Mouse (Mus musculus) testis, adult 10 weeks (tissue): ENCODE data around the gene Tcf12. TPM values are rescaled to one million over a fixed set of nuclear protein-coding genes. Genes with fewer than 3 reads are reported as not detected.

ENCODE experiments used
- polyA plus RNA-seq: library from polyadenylated mRNA; stranded (reverse); fragments of 350-450 nt; fragmentation: Illumina TruSeq; extraction: RNeasy Lipid Tissue Mini Kit (QIAGEN cat#74804); gene quantifications from one replicate; pipeline ENCODE4 v1.2.3, GENCODE M21; 2014; ENCODE audit warnings: low read depth, low replicate concordance

Tcf12 gene
- 21.0 TPM for polyA plus RNA-seq

GRCm38 (mm10) chr9:72111622-72112550 is at the start of gene Tcf12:
Tcf12 (minus strand) TSS chr9:72111871.

Other genes with a start within 250 kb of the Tcf12 start
- gene Zfp280d, start 163.0 kb upstream of the Tcf12 start, polyA plus RNA-seq: 94.1 TPM